Mouse (Mus musculus) neural tube, embryonic 15.5 days (tissue): Measurements from ENCODE around the gene Hinfp. TPM values are rescaled to one million over a fixed set of nuclear protein-coding genes. Genes with fewer than 3 reads are reported as not detected.
A peak's percentile ranks its signal among the peaks of the same experiment; 100 is the strongest.

Source experiments
- ATAC-seq: fragments of 200-750 bp; cut with Nextera tagmentation; 2 replicates; pipeline ENCODE4 v1.8.0; 2017; ENCODE audit warnings: mild to moderate bottlenecking, moderate TSS enrichment, moderate library complexity; ENCODE audit not compliant: low FRiP score
- H3K27ac ChIP-seq: fragments of 300-500 bp; sonication (generic); replicated peaks from 2 replicates; pipeline ENCODE4 v1.5.1; 2015; ENCODE audit warnings: mild to moderate bottlenecking, inconsistent platforms
- H3K27me3 ChIP-seq: fragments of 300-500 bp; sonication (generic); replicated peaks from 2 replicates; pipeline ENCODE4 v1.6.1; 2015; ENCODE audit warnings: inconsistent platforms
- H3K36me3 ChIP-seq: fragments of 300-500 bp; sonication (generic); 2 replicates; pipeline ENCODE4 v1.6.1; 2015; ENCODE audit warnings: inconsistent platforms
- H3K4me1 ChIP-seq: fragments of 300-500 bp; sonication (generic); 2 replicates; pipeline ENCODE4 v1.6.1; 2015; ENCODE audit warnings: inconsistent platforms
- H3K4me2 ChIP-seq: fragments of 300-500 bp; sonication (generic); 2 replicates; pipeline ENCODE4 v1.6.1; 2015; ENCODE audit warnings: inconsistent platforms, mild to moderate bottlenecking, moderate library complexity
- H3K4me3 ChIP-seq: fragments of 300-500 bp; sonication (generic); replicated peaks from 2 replicates; pipeline ENCODE4 v1.5.1; 2015; ENCODE audit warnings: mild to moderate bottlenecking, inconsistent platforms
- H3K9ac ChIP-seq: fragments of 300-500 bp; sonication (generic); replicated peaks from 2 replicates; pipeline ENCODE4 v1.6.1; 2015; ENCODE audit warnings: mild to moderate bottlenecking, inconsistent platforms
- H3K9me3 ChIP-seq: fragments of 300-500 bp; sonication (generic); replicated peaks from 2 replicates; pipeline ENCODE4 v1.6.1; 2016; ENCODE audit warnings: inconsistent platforms
- WGBS: fragments of 180-500 bp; shearing (Covaris S2); methylation state at CpG from one replicate; pipeline ENCODE4 v1.1.7; 2015; ENCODE audit warnings: mixed read lengths; 5-methylcytosine and 5-hydroxymethylcytosine counted together
- polyA plus RNA-seq: library from polyadenylated mRNA; unstranded; fragments of >200 nt; fragmentation: Nextera tagmentation; extraction: Ambion mirVana; gene quantifications from 2 replicates; pipeline ENCODE4 v1.2.1, GENCODE M21; 2015

The Hinfp gene
- polyA plus RNA-seq, 1 experiment from 2014 or later, result 28.0 TPM

DNA sequence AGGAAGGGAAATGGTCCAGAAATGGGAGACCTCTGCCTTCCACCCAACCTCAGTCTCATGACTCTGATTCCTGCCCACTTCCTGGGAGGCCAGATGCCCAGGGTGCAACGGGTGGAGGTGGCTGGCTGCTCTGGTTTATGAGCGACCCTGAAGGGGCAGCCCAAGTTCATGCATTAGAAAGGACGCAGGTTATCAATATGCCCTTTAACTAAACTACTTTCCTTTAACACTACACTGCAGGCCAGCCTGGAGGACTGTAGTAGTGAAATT is 13.3 kb upstream of the Hinfp start:
- ATAC-seq, result no peak
- Histone ChIP-seq H3K27ac (no peak overlapping the region), H3K9me3 (no peaks in the 10 kb centered on the region), H3K4me3 (peak overlapping the region; percentile 66), H3K36me3 (peaks cover 27% of the 10 kb centered on the region), H3K9ac (peak overlapping the region; percentile 78), H3K27me3 (no peaks in the 10 kb centered on the region), H3K4me2 (peak overlapping the region; percentile 90), H3K4me1 (peaks cover 35% of the 10 kb centered on the region)
- WGBS, result 34% methylated on average over 3 of the region's 3 CpGs

GRCm38 (mm10) chr9:44318076-44318825 is 12.8 kb upstream of the Hinfp start:
- no peaks in the 10 kb centered on the region for H3K27me3 ChIP-seq
- peak overlapping the region; percentile 66 for H3K4me3 ChIP-seq
- no peaks in the 10 kb centered on the region for H3K9me3 ChIP-seq
- peak overlapping the region; percentile 90 for H3K4me2 ChIP-seq
- 73% methylated on average over 5 of the region's 5 CpGs for WGBS
- H3K9ac ChIP-seq, result peak overlapping the region; percentile 78
- peaks cover 35% of the 10 kb centered on the region for H3K4me1 ChIP-seq
- H3K27ac ChIP-seq, result no peak overlapping the region
- no peak for ATAC-seq
- H3K36me3 ChIP-seq, result peaks cover 32% of the 10 kb centered on the region

DNA sequence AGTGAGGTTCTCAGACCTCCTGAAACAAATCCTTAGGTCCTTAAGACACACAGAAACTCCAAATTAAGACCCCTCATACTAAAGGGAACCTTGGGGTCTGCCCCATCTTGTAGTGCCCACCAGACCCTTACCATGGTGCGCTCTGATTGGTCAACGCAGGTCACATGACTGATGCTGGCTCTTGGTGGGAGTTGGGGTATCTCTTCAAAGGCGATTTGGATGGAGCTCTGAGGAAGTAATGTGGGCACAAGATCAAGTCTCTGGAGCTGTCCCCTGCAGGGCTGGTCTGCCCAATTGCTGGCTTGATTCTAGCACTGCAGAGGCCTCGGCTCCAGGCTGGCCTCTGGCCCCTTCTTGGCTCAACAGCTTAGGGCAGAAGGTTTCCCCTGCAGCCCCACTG is 12.0 kb upstream of the Hinfp start:
- peaks cover 35% of the 10 kb centered on the region for H3K4me1 ChIP-seq
- peak overlapping the region; percentile 90 for H3K4me2 ChIP-seq
- H3K4me3 ChIP-seq, result no peak overlapping the region
- H3K36me3 ChIP-seq, result peaks cover 38% of the 10 kb centered on the region
- no peak overlapping the region for H3K27ac ChIP-seq
- 0 out of 2 replicates have a peak overlapping the region, but pooled peaks have one; percentile 78 for H3K9ac ChIP-seq
- ATAC-seq, result no peak
- WGBS, result 75% methylated on average over 4 of the region's 4 CpGs
- H3K27me3 ChIP-seq, result no peaks in the 10 kb centered on the region
- H3K9me3 ChIP-seq, result no peaks in the 10 kb centered on the region

DNA sequence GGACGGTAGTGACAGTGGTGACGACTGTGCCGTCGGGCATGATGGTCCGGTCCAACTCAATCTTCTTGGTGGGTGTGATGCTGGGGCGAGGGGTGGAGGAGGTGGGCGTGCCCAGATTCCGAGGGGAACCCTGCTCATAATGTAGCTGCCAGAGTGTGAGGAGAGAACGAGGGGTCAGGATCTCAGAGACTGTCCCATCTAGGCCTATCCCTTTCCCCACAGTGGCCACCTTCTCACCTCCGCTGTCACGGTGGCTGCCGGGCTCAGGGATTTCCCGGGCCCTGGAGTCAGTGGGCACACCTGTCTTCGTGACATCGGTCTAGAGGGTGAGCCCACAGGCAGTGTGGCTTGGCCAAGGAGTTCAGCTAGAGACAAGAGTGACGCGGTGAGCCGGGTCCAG is 9.4 kb upstream of the Hinfp start:
- Histone ChIP-seq H3K27me3 (no peaks in the 10 kb centered on the region), H3K9ac (no peak overlapping the region), H3K27ac (no peak overlapping the region), H3K36me3 (peaks cover 48% of the 10 kb centered on the region), H3K9me3 (no peaks in the 10 kb centered on the region), H3K4me1 (peaks cover 28% of the 10 kb centered on the region), H3K4me3 (no peak overlapping the region), H3K4me2 (no peak overlapping the region)
- 94% methylated on average over 18 of the region's 18 CpGs for WGBS
- ATAC-seq, result no peak

DNA sequence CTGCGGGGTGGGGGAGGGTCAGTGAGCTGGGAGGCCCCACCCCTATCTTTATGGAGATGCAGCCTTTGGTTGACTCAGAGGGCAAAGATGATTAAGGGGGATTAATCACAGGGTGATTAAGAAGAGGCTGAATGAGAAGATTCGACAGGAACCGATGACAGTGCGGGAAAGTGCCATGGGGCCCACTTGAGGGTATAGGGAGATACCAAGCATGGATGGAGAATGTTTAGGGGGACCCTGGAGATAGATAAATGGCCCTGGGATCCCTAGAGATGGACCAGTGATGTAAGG is 8.7 kb upstream of the Hinfp start:
- no peak overlapping the region for H3K4me2 ChIP-seq
- 80% methylated on average over 4 of the region's 4 CpGs for WGBS
- H3K4me1 ChIP-seq, result peaks cover 24% of the 10 kb centered on the region
- H3K4me3 ChIP-seq, result no peak overlapping the region
- H3K36me3 ChIP-seq, result peaks cover 48% of the 10 kb centered on the region
- no peaks in the 10 kb centered on the region for H3K27me3 ChIP-seq
- ATAC-seq, result no peak
- no peak overlapping the region for H3K27ac ChIP-seq
- H3K9ac ChIP-seq, result no peak overlapping the region
- H3K9me3 ChIP-seq, result no peaks in the 10 kb centered on the region

DNA sequence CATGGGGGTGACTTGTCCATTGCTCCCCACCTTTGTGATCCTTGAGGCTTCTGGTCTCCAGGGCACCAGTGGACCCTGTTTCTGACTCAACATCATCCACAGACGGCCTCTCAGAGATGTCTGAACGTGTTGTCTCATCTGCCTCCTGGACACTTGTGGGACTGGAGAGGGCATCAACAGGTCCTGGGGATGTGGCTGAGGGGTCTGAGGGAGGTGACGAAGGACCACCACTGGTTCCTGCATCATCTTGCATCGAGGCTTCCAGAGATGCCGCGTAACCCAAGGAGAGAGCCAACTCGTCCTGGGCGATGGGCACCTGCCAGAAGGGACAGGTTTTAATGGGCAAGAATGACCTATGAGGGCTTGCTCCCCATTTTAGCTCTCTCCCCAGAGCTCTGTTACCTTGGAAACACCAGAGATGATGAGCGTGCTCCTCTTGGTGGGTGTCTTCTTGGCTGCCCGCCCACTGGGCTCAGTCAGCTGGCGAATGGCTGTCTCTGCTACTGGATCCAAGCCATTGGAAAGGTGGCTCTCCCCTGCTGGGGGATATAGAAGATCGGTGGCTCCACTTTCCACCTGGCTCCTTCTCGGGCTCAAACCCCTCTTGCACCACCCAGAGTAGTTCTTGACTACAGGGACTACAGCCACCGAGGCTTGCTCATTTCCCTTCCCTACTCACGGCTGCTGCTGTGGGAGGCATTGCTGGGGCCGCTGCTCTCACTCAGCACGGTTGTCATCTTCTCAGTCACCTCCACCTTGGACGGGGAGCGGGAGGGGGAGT is 8.2 kb upstream of the Hinfp start:
- Histone ChIP-seq H3K4me1 (peaks cover 18% of the 10 kb centered on the region), H3K9me3 (no peaks in the 10 kb centered on the region), H3K27me3 (no peaks in the 10 kb centered on the region), H3K36me3 (peaks cover 48% of the 10 kb centered on the region), H3K4me2 (no peak overlapping the region), H3K4me3 (no peak overlapping the region), H3K9ac (no peak overlapping the region), H3K27ac (no peak overlapping the region)
- no peak for ATAC-seq
- 77% methylated on average over 19 of the region's 19 CpGs for WGBS

- 11% methylated on average over 27 of the region's 27 CpGs for WGBS
- no peak for ATAC-seq
- H3K9ac ChIP-seq, result no peak overlapping the region
- H3K27ac ChIP-seq, result peak overlapping the region; percentile 51; the same call in 1 of the 2 replicates
- no peaks in the 10 kb centered on the region for H3K9me3 ChIP-seq
- no peak overlapping the region for H3K4me2 ChIP-seq
- H3K4me3 ChIP-seq, result no peak overlapping the region
- H3K4me1 ChIP-seq, result no peaks in the 10 kb centered on the region
- H3K36me3 ChIP-seq, result peaks cover 48% of the 10 kb centered on the region
- no peaks in the 10 kb centered on the region for H3K27me3 ChIP-seq
Observed at GRCm38 (mm10) chr9:44311136-44312134, 6.0 kb upstream of the Hinfp start.

DNA sequence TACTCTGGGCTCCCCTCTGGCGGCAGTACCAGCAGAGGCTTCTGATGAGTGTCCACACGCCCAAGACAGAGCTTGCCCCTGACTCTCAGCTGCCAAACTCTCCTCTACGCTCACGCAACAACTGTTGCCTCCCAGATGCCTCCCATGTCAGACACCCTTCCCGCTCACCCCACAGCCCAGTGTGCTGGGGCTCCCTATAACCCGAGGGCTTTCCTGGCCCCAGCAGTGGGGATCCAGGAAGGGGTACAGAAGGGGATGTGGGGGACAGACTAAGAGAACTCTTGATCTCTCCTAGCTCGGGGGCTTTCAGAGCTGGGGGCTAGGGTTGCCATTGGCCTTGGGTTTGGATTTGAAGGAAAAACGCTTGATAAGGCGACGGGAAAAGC is 5.3 kb upstream of the Hinfp start:
- no peak overlapping the region for H3K9ac ChIP-seq
- H3K4me3 ChIP-seq, result no peak overlapping the region
- no peak for ATAC-seq

DNA sequence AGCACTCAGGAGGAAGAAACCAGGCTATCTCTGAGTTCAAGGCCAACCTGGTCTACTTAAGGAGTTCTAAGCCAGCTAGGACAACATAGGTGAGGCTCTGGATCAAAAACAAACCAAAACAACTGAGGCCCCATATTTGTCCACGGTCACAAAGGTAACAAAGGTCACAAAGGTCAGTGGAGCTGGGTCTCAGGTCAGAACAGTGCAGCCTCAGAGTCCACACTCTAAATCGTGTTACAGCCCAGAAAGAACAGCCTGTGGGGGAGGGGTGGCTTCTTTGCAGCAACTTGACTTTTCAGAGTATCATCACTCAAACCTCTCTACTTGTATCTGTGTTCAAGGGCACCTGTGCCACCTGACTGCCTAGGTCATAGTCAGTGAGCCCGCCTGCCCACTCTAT is 4.3 kb upstream of the Hinfp start:
- H3K27ac ChIP-seq, result no peak overlapping the region
- no peak overlapping the region for H3K4me3 ChIP-seq
- H3K4me1 ChIP-seq, result peaks cover 4% of the 10 kb centered on the region
- H3K36me3 ChIP-seq, result peaks cover 31% of the 10 kb centered on the region
- H3K9ac ChIP-seq, result no peak overlapping the region
- no peaks in the 10 kb centered on the region for H3K9me3 ChIP-seq
- H3K4me2 ChIP-seq, result no peak overlapping the region
- 65% methylated on average over 3 of the region's 3 CpGs for WGBS
- no peaks in the 10 kb centered on the region for H3K27me3 ChIP-seq
- no peak for ATAC-seq

More for the DNA sequence above, 5.3 kb upstream of the Hinfp start:
- 39% methylated on average over 10 of the region's 10 CpGs for WGBS
- H3K27ac ChIP-seq, result no peak overlapping the region
- H3K27me3 ChIP-seq, result no peaks in the 10 kb centered on the region
- H3K4me2 ChIP-seq, result no peak overlapping the region
- no peaks in the 10 kb centered on the region for H3K9me3 ChIP-seq
- H3K4me1 ChIP-seq, result no peaks in the 10 kb centered on the region
- H3K36me3 ChIP-seq, result peaks cover 41% of the 10 kb centered on the region

GRCm38 (mm10) chr9:44307248-44307647 is 1.8 kb upstream of the Hinfp start:
- Histone ChIP-seq H3K4me1 (peaks cover 20% of the 10 kb centered on the region), H3K27me3 (no peaks in the 10 kb centered on the region), H3K4me2 (no peak overlapping the region), H3K4me3 (no peak overlapping the region), H3K27ac (no peak overlapping the region), H3K9me3 (no peaks in the 10 kb centered on the region), H3K36me3 (peaks cover 13% of the 10 kb centered on the region), H3K9ac (no peak overlapping the region)
- no peak for ATAC-seq
- 81% methylated on average over 2 of the region's 2 CpGs for WGBS

GRCm38 (mm10) chr9:44306532-44306931 is 1.1 kb upstream of the Hinfp start:
- Histone ChIP-seq H3K4me2 (no peak overlapping the region), H3K4me3 (no peak overlapping the region), H3K27ac (no peak overlapping the region), H3K9ac (no peak overlapping the region), H3K27me3 (no peaks in the 10 kb centered on the region), H3K9me3 (no peaks in the 10 kb centered on the region), H3K36me3 (peaks cover 21% of the 10 kb centered on the region), H3K4me1 (peaks cover 21% of the 10 kb centered on the region)
- 88% methylated on average over 6 of the region's 6 CpGs for WGBS
- no peak for ATAC-seq
